9 mouse cellular contexts compared by ENCODE assay signal in the genomic region with DNA sequence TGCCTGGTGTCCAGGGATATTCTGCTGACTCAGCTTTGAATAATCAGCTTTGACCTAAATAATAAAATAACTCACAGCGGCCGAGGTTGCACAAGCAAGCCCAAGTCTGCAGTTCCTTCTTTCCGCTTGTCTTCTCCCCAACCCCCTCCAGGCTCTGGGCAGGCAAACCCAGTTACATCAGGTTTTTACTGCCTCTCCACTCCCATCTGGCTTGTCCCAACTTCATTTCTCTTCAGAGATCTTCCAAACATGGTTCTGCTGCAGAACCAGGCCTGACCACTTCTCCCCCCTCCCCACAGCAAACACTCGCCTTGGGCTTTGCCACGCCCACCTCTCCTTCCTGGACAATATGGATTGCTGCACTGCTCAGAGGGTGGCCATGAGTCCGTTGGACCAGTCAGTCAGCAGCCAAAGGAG. TPM values are rescaled to one million over a fixed set of nuclear protein-coding genes. Genes with fewer than 3 reads are reported as not detected.
DNase-seq lines count a peak whose midpoint lies in the region; ATAC-seq lines count a peak whose summit lies in the region.
"Had no signal": no experiment of that assay in that cellular context is flagged by ENCODE, and none has a peak within 500 bp of the region (broad histone marks: within the 10 kb centered on the region; RNA-seq: fewer than 3 reads in every experiment).

No protein-coding gene starts in this region.

- WGBS in midbrain, embryonic 11.5 days, result 40% methylated on average over 6 of the region's 6 CpGs

- intact Hi-C loops in heart, postnatal 14 days (cut with DNase I), result no loop called here

- 0 out of 2 replicates have a peak overlapping the region, but pooled peaks have one; percentile 4 for H3K9ac ChIP-seq in midbrain, embryonic 11.5 days (ENCODE audit: low read length)

- no peaks in the 10 kb centered on the region for H3K36me3 ChIP-seq in midbrain, embryonic 11.5 days (ENCODE audit: control insufficient read depth, insufficient read depth, low read length)

- H3K4me2 ChIP-seq in midbrain, embryonic 11.5 days, result no peak overlapping the region; the same call in 1 of the 2 replicates

- H3K4me1 ChIP-seq in midbrain, embryonic 11.5 days (ENCODE audit: control insufficient read depth, insufficient read depth, low read length), result peaks cover 5% of the 10 kb centered on the region

- peak; percentile 68 for DNase-seq in layer of hippocampus, adult 9-11 months
- no peak for DNase-seq in layer of hippocampus, adult 9-10 months (ENCODE audit: low spot score)
- peak; percentile 82 for DNase-seq in brain, adult 2 months (ENCODE audit: low read depth, low spot score)
- DNase-seq in heart, postnatal 14 days, result peak; percentile 53 to 55
- DNase-seq in kidney, postnatal 36 days, result peak; percentile 62 to 77
- no peak for DNase-seq in midbrain, embryonic 11.5 days (ENCODE audit: low spot score, missing footprints)
- DNase-seq in testis, postnatal 14 days (ENCODE audit: low spot score), result peak; percentile 68

- no peak for ATAC-seq in midbrain, embryonic 11.5 days (ENCODE audit: low FRiP score)
- ATAC-seq in activated CD4-positive, CD25-positive, alpha-beta regulatory T cell, adult 4 months, result no peak

- peak overlapping the region; percentile 27; the same call in 1 of the 2 replicates for H3K27ac ChIP-seq in midbrain, embryonic 11.5 days (ENCODE audit: low read depth, low read length)

- no peaks in the 10 kb centered on the region for H3K9me3 ChIP-seq in midbrain, embryonic 11.5 days (ENCODE audit: control insufficient read depth, low read length)

- H3K27me3 ChIP-seq in midbrain, embryonic 11.5 days (ENCODE audit: control insufficient read depth, insufficient read depth, low read length), result no peaks in the 10 kb centered on the region

- no peak overlapping the region for H3K4me3 ChIP-seq in midbrain, embryonic 11.5 days (ENCODE audit: low read depth, low read length)

RNA-seq across cellular contexts. Expression of a gene that starts 27.1 kb away (rescaled TPM):
- total RNA-seq in heart, postnatal 14 days (2021), result 1 to 10 TPM; 3.2 to 3.7 TPM
- polyA plus RNA-seq in midbrain, embryonic 11.5 days (2014; fragmentation: Nextera tagmentation; extraction: Ambion mirVana), result 2.8 and 3.0 TPM in 2 replicates
- polyA plus RNA-seq in activated CD4-positive, CD25-positive, alpha-beta regulatory T cell, adult 4 months (2017; shearing (Covaris generic)), result not detected

RNA-seq across cellular contexts. Expression of a gene that starts 42.6 kb away (rescaled TPM):
- not detected for total RNA-seq in heart, postnatal 14 days (2021)
- polyA plus RNA-seq in midbrain, embryonic 11.5 days (2014; fragmentation: Nextera tagmentation; extraction: Ambion mirVana), result 0.12 TPM in 1 of 2 replicates, not detected in the other
- not detected for polyA plus RNA-seq in activated CD4-positive, CD25-positive, alpha-beta regulatory T cell, adult 4 months (2017; shearing (Covaris generic))
- total RNA-seq: layer of hippocampus, postnatal 10 days had no signal

RNA-seq across cellular contexts. Expression of a gene that starts 56.0 kb away (rescaled TPM):
- not detected for total RNA-seq in heart, postnatal 14 days (2021)
- 0.11 and 0.22 TPM in 2 replicates for polyA plus RNA-seq in midbrain, embryonic 11.5 days (2014; fragmentation: Nextera tagmentation; extraction: Ambion mirVana)
- not detected for polyA plus RNA-seq in activated CD4-positive, CD25-positive, alpha-beta regulatory T cell, adult 4 months (2017; shearing (Covaris generic))
- total RNA-seq: layer of hippocampus, postnatal 10 days had no signal

RNA-seq across cellular contexts. Expression of a gene that starts 59.3 kb away (rescaled TPM):
- not detected for total RNA-seq in heart, postnatal 14 days (2021)
- polyA plus RNA-seq in midbrain, embryonic 11.5 days (2014; fragmentation: Nextera tagmentation; extraction: Ambion mirVana), result not detected in 2 replicates
- not detected for polyA plus RNA-seq in activated CD4-positive, CD25-positive, alpha-beta regulatory T cell, adult 4 months (2017; shearing (Covaris generic))
- total RNA-seq: layer of hippocampus, postnatal 10 days had no signal

Comparison
In these comparisons a context has a peak if more than half of its experiments do, and no peak if none do; other contexts are left out.
1. DNase-seq: peak in layer of hippocampus, adult 9-11 months (single experiment), brain, adult 2 months (single experiment), heart, postnatal 14 days (2 of 2), kidney, postnatal 36 days (2 of 2) and testis, postnatal 14 days (single experiment); none in layer of hippocampus, adult 9-10 months (single experiment) and midbrain, embryonic 11.5 days (single experiment).